ENCODE assay signal across 8 mouse cellular contexts in the genomic region with DNA sequence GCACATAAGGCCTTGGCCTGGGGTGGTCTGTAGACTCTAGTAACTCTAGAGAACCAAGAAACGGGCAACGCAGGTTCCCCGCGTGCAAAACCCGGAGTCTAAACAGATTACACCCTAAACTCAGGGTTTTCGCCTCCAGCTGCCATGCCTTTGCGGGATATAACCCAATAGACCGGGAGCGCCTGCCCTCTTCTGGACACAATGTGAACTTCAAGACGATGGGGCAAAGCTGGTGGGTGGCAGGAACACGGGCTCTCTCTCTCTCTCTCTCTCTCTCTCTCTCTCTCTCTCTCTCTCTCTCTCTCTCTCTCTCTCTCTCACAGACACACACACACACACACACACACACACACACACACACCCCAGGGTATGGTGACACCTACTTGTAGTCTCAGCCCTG. TPM values are rescaled to one million over a fixed set of nuclear protein-coding genes. Genes with fewer than 3 reads are reported as not detected.
DNase-seq lines count a peak whose midpoint lies in the region; ATAC-seq and TF ChIP-seq lines count a peak whose summit lies in the region.

No protein-coding gene starts in this region.

- no peak overlapping the region for H3K9ac ChIP-seq in neural tube, embryonic 11.5 days (ENCODE audit: low read length)

- H3K4me1 ChIP-seq in cortical plate, adult 2 months (ENCODE audit: control insufficient read depth, insufficient read depth, low read length) = no peaks in the 10 kb centered on the region
- H3K4me1 ChIP-seq in neural tube, embryonic 11.5 days (ENCODE audit: control insufficient read depth, insufficient read depth, low read length) = peaks cover 2% of the 10 kb centered on the region; the same call in 1 of the 2 replicates

- peak; percentile 52 for DNase-seq in ovary, postnatal 10 days (ENCODE audit: low spot score)
- DNase-seq in ovary, adult 18-20 months (ENCODE audit: low spot score) = no peak
- DNase-seq in ZHBTc4 (ENCODE audit: low read depth, low spot score) = peak; percentile 78
- DNase-seq in heart, postnatal 10 days = peak; percentile 63 to 84
- DNase-seq in left cerebral cortex, postnatal 4 days = peak; percentile 65
- DNase-seq in neural tube, embryonic 11.5 days (ENCODE audit: low spot score) = peak; percentile 80
- peak; percentile 87 for DNase-seq in thymus, postnatal 4 days

- no peaks in the 10 kb centered on the region for H3K9me3 ChIP-seq in neural tube, embryonic 11.5 days (ENCODE audit: control insufficient read depth, low read length)

- intact Hi-C loops in heart, postnatal 10 days (cut with DNase I) = loop anchor here (2.0 to 5.0 kb wide), 2 partner anchors 51 to 129 kb away; no protein-coding TSS in a partner anchor
- intact Hi-C loops in left cerebral cortex, postnatal 4 days (cut with DNase I) = loop anchor here (5.0 kb wide), 1 partner anchor 59 kb away; no protein-coding TSS in a partner anchor

- TF ChIP-seq POLR2A in cortical plate, adult 2 months (IDR thresholded peaks at IDR 0.05; ENCODE audit: extremely low read depth, insufficient read depth, low read length) = no peak

- H3K27ac ChIP-seq in cortical plate, adult 2 months (ENCODE audit: insufficient read depth, low read length) = no peak overlapping the region
- no peak overlapping the region for H3K27ac ChIP-seq in neural tube, embryonic 11.5 days (ENCODE audit: low read depth, low read length)

- TF ChIP-seq CTCF in cortical plate, adult 2 months (IDR thresholded peaks at IDR 0.05; ENCODE audit: extremely low read depth, insufficient read depth, low read length) = peak; percentile 78

- H3K36me3 ChIP-seq in neural tube, embryonic 11.5 days (ENCODE audit: control insufficient read depth, insufficient read depth, low read length) = no peaks in the 10 kb centered on the region

- ATAC-seq in neural tube, embryonic 11.5 days (ENCODE audit: insufficient read depth, low FRiP score, low TSS enrichment) = no peak

- no peak overlapping the region for H3K4me2 ChIP-seq in neural tube, embryonic 11.5 days (ENCODE audit: low read depth)

- WGBS in neural tube, embryonic 11.5 days = under 1% methylated on average over 11 of the region's 11 CpGs

- H3K27me3 ChIP-seq in neural tube, embryonic 11.5 days (ENCODE audit: control insufficient read depth, insufficient read depth, low read length) = peaks cover 59% of the 10 kb centered on the region

- no peak overlapping the region for H3K4me3 ChIP-seq in cortical plate, adult 2 months (ENCODE audit: insufficient read depth, low read length)
- no peak overlapping the region for H3K4me3 ChIP-seq in neural tube, embryonic 11.5 days (ENCODE audit: low read depth, low read length)

RNA-seq across cellular contexts. Expression of a gene that starts 11.6 kb away (rescaled TPM):
- polyA plus RNA-seq in cortical plate, adult 2 months (2012; rRNA removed) = not detected in 2 replicates
- total RNA-seq in heart, postnatal 10 days (2021) = not detected
- under 1 TPM in 1 of 2 experiments, not detected in 1; 0.24 TPM for total RNA-seq in left cerebral cortex, postnatal 4 days (2021)
- 1.3 and 1.4 TPM in 2 replicates for polyA plus RNA-seq in neural tube, embryonic 11.5 days (2014; fragmentation: Nextera tagmentation; extraction: Ambion mirVana)

RNA-seq across cellular contexts. Expression of a gene that starts 32.7 kb away (rescaled TPM):
- polyA plus RNA-seq in cortical plate, adult 2 months (2012; rRNA removed) = 0.08 and 0.09 TPM in 2 replicates
- total RNA-seq in heart, postnatal 10 days (2021) = not detected
- total RNA-seq in left cerebral cortex, postnatal 4 days (2021) = under 1 TPM; 0.14 to 0.20 TPM
- polyA plus RNA-seq in neural tube, embryonic 11.5 days (2014; fragmentation: Nextera tagmentation; extraction: Ambion mirVana) = 0.84 and 0.96 TPM in 2 replicates

RNA-seq across cellular contexts. Expression of a gene that starts 55.1 kb away (rescaled TPM):
- 44.7 and 45.0 TPM in 2 replicates for polyA plus RNA-seq in cortical plate, adult 2 months (2012; rRNA removed)
- 10 to 100 TPM; 20.3 to 21.5 TPM for total RNA-seq in heart, postnatal 10 days (2021)
- 10 to 100 TPM; 65.2 to 67.5 TPM for total RNA-seq in left cerebral cortex, postnatal 4 days (2021)
- polyA plus RNA-seq in neural tube, embryonic 11.5 days (2014; fragmentation: Nextera tagmentation; extraction: Ambion mirVana) = 30.7 and 31.4 TPM in 2 replicates
